Mouse (Mus musculus) forebrain, postnatal 0 days (tissue): Measurements from ENCODE around the gene Epha6. TPM values are rescaled to one million over a fixed set of nuclear protein-coding genes. Genes with fewer than 3 reads are reported as not detected.

Experiments
- ATAC-seq: fragments of 200-750 bp; cut with Nextera tagmentation; 2 replicates; pipeline ENCODE4 v1.8.0; 2017; ENCODE audit warnings: mild to moderate bottlenecking, moderate library complexity
- DNase-seq: peaks from one replicate; pipeline ENCODE4 v3.0.0-alpha.2; 2015
- H3K27ac ChIP-seq: fragments of 300-500 bp; sonication (generic); 2 replicates; pipeline ENCODE4 v1.5.1; 2014; ENCODE audit warnings: low read depth, mild to moderate bottlenecking, antibody characterized with exemption, low read length, moderate library complexity, mixed read lengths
- H3K27me3 ChIP-seq: fragments of 300-500 bp; sonication (generic); 2 replicates; pipeline ENCODE4 v1.6.1; 2014; ENCODE audit warnings: mild to moderate bottlenecking, low read length, mixed read lengths; ENCODE audit not compliant: insufficient read depth
- H3K36me3 ChIP-seq: fragments of 300-500 bp; sonication (generic); 2 replicates; pipeline ENCODE4 v1.6.1; 2014; ENCODE audit warnings: mild to moderate bottlenecking, moderate library complexity; ENCODE audit not compliant: insufficient read depth
- H3K4me1 ChIP-seq: fragments of 300-500 bp; sonication (generic); 2 replicates; pipeline ENCODE4 v1.6.1; 2014; ENCODE audit warnings: antibody characterized with exemption; ENCODE audit not compliant: insufficient read depth
- H3K4me2 ChIP-seq: fragments of 300-500 bp; sonication (generic); 2 replicates; pipeline ENCODE4 v1.6.1; 2014; ENCODE audit warnings: low read depth, mild to moderate bottlenecking, moderate library complexity
- H3K4me3 ChIP-seq: fragments of 300-500 bp; sonication (generic); 2 replicates; pipeline ENCODE4 v1.5.1; 2014; ENCODE audit warnings: low read depth, low read length, mixed read lengths
- H3K9ac ChIP-seq: fragments of 300-500 bp; sonication (generic); 2 replicates; pipeline ENCODE4 v1.6.1; 2014; ENCODE audit warnings: mild to moderate bottlenecking
- H3K9me3 ChIP-seq: fragments of 300-500 bp; sonication (generic); 2 replicates; pipeline ENCODE4 v1.6.1; 2016; ENCODE audit warnings: low read length
- CTCF ChIP-seq: sonication (generic); IDR thresholded peaks from 2 replicates; pipeline ENCODE4 v1.5.1; 2016; ENCODE audit warnings: antibody characterized with exemption, control low read depth, low read depth
- WGBS: fragments of 180-500 bp; shearing (Covaris S2); extraction: QIAGEN DNeasy Blood & Tissue Kit; methylation state at CpG from one replicate; pipeline ENCODE4 v1.1.7; 2014; 5-methylcytosine and 5-hydroxymethylcytosine counted together
- polyA plus RNA-seq: library from polyadenylated mRNA; unstranded; fragments of >200 nt; fragmentation: Nextera tagmentation; extraction: Ambion mirVana; gene quantifications from 2 replicates; pipeline ENCODE4 v1.2.1, GENCODE M21; 2015
- total RNA-seq: library from RNA; depleted of rRNA; stranded (reverse); fragments of >200 nt; gene quantifications from 2 replicates; pipeline ENCODE4 v1.2.3, GENCODE M21; 2014

Gene Epha6
- total and polyA plus RNA-seq, 2 experiments from 2014 or later = 8.1 to 29.3 TPM

DNA sequence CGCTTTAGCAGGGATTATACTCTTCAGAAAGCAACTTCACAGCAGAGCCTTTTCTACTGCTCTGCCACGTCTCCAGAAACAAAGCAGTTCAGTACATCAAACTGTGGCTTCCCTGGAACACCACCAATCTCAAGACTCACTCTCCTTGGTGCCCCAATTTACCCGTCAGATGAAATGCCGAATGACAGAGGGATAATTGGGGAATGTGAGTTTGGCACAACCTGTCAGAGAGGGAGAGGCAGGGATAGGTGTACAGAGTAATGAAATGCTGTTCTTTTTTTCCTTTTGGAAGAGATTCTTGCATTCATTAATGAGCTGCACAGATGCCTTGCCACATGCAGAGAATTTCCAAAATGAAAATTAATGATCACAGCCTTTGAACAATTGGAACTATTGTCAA is 635.5 kb downstream of the Epha6 start:
- DNase-seq (peak; percentile 30), ATAC-seq (peak; percentile 66)
- Histone ChIP-seq H3K27ac (no peak overlapping the region), H3K9ac (no peak overlapping the region), H3K4me3 (no peak overlapping the region), H3K36me3 (no peaks in the 10 kb centered on the region), H3K4me2 (no peak overlapping the region), H3K27me3 (no peaks in the 10 kb centered on the region), H3K9me3 (no peaks in the 10 kb centered on the region), H3K4me1 (no peaks in the 10 kb centered on the region)
- no peak for TF ChIP-seq CTCF
- WGBS = 13% methylated on average over 4 of the region's 4 CpGs

DNA sequence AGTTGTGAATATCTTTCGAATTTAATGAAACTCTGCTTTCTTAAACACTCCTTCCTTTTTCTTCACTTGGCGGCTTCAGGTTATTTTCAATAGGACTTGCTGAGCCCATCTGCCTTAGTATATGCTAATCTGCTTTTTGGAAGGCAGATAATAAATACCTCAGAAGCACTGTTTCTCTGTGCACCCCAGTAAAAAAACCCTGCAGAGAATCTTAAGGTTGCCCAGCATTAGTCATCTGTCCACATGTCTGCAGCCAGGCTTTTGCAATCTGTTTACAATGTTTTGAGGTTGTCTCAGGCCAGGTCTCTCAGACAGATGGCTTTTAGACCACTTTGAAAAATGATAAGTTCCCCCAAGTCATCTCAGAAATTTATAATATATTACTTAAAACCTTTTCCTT is 649.6 kb downstream of the Epha6 start:
- no peak overlapping the region for H3K9ac ChIP-seq
- H3K4me2 ChIP-seq = no peak overlapping the region
- no peak overlapping the region for H3K27ac ChIP-seq
- no peaks in the 10 kb centered on the region for H3K36me3 ChIP-seq
- H3K4me3 ChIP-seq = no peak overlapping the region
- DNase-seq (no peak), ATAC-seq (no peak)
- H3K4me1 ChIP-seq = no peaks in the 10 kb centered on the region
- TF ChIP-seq CTCF = no peak
- WGBS = 72% methylated on average over 2 of the region's 2 CpGs
- no peaks in the 10 kb centered on the region for H3K9me3 ChIP-seq
- H3K27me3 ChIP-seq = no peaks in the 10 kb centered on the region

DNA sequence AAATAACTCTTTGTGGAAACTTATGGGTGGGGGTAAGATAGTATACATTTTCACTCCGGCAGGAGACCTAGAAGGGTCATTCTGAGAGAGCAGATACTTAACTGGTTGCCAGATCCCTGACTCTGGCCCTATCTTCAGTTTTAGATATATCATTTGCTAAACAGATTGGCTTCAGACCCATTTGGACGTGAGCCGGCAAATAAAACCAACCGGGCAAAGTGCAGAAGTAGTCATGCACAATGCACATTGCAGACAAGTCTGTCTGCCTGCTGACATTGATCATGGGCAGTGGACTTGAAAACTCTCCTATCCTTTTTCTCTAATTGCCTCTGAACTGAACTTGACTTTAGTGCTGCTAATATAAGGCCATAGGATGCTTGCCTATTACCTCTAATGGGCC is 681.6 kb downstream of the Epha6 start:
- Histone ChIP-seq H3K36me3 (no peaks in the 10 kb centered on the region), H3K9ac (no peak overlapping the region), H3K27ac (no peak overlapping the region), H3K9me3 (no peaks in the 10 kb centered on the region), H3K4me3 (no peak overlapping the region), H3K27me3 (no peaks in the 10 kb centered on the region), H3K4me1 (no peaks in the 10 kb centered on the region), H3K4me2 (no peak overlapping the region)
- TF ChIP-seq CTCF = no peak
- ATAC-seq = no peak
- WGBS = 81% methylated on average over 4 of the region's 4 CpGs
- no peak for DNase-seq

DNA sequence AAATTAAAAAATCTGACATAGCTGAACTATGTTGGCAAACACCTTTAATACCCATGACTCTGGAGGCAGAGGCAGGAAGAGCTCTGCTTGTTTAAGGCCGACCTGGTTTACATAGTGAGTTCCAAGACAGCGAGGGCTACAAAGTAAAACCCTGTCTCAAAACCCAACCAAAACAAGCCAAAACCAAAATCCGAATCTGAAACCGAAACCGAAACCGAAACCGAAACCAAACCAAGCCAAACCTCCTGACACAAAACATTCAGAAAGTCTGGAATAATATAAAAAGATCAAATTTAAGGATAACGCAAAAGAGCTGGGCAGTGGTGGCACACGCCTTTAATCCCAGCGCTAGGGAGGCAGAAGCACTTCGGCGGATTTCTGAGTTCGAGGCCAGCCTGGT is 725.3 kb downstream of the Epha6 start:
- 94% methylated on average over 13 of the region's 13 CpGs for WGBS
- ATAC-seq (no peak), DNase-seq (no peak)
- Histone ChIP-seq H3K27me3 (no peaks in the 10 kb centered on the region), H3K27ac (no peak overlapping the region), H3K4me3 (no peak overlapping the region), H3K4me2 (no peak overlapping the region), H3K36me3 (no peaks in the 10 kb centered on the region), H3K9ac (no peak overlapping the region), H3K9me3 (no peaks in the 10 kb centered on the region), H3K4me1 (no peaks in the 10 kb centered on the region)
- no peak for TF ChIP-seq CTCF

DNA sequence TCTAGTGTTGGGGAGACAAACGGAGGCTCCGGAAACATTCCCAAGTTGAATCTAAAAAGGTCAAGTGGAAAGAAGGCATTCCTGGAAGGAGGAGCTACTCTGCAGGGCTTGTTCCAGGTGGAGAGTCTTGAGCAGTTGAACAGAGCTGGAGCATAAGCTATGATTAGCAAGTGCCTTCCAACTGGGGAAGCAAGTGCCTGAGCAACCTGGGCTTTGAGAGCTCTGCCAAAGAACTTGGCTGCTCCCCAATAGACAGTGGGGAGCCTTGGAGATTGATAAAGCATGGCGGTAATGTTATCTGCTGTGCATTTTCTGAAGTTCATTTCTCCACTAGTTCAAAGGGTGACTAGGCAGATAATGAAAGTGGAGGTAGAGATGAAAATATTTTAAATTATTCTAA is 733.5 kb downstream of the Epha6 start:
- TF ChIP-seq CTCF = no peak
- H3K4me1 ChIP-seq = no peaks in the 10 kb centered on the region
- no peak overlapping the region for H3K4me2 ChIP-seq
- H3K9me3 ChIP-seq = no peaks in the 10 kb centered on the region
- H3K9ac ChIP-seq = no peak overlapping the region
- H3K4me3 ChIP-seq = no peak overlapping the region
- no peak overlapping the region for H3K27ac ChIP-seq
- ATAC-seq (no peak), DNase-seq (no peak)
- no peaks in the 10 kb centered on the region for H3K27me3 ChIP-seq
- 76% methylated on average over 3 of the region's 3 CpGs for WGBS
- H3K36me3 ChIP-seq = no peaks in the 10 kb centered on the region

DNA sequence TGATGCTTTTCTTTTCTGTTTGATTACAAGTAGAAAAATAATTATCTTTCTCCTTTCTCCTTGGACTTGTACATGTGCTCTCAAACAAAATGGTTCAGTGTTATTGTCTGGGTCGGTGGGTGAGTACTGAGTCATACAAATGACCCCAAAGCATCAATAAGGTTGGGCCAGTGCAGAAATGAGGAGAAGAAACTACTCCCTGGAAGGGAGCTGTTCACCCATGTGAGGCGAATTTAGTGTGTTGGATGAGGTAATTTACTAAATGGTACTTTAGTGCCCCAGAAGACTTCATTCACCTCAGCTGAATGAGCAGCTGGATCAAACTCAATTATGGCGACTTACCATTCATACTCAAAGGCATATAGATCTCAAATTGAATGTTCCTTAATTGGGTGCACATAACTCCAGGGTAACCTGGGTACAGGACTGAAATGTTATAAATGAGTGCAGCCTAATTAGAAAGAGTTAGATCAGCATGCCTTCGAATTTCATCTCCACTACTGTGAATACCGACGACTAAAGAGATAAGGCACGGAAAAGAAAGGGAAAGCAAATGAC is 751.1 kb downstream of the Epha6 start:
- Histone ChIP-seq H3K9me3 (no peaks in the 10 kb centered on the region), H3K4me1 (no peaks in the 10 kb centered on the region), H3K4me3 (no peak overlapping the region), H3K36me3 (no peaks in the 10 kb centered on the region), H3K27ac (no peak overlapping the region), H3K4me2 (no peak overlapping the region), H3K27me3 (no peaks in the 10 kb centered on the region), H3K9ac (no peak overlapping the region)
- ATAC-seq (peak; percentile 14; the same call in 1 of the 2 replicates), DNase-seq (no peak)
- no peak for TF ChIP-seq CTCF
- 7% methylated on average over 7 of the region's 7 CpGs for WGBS

DNA sequence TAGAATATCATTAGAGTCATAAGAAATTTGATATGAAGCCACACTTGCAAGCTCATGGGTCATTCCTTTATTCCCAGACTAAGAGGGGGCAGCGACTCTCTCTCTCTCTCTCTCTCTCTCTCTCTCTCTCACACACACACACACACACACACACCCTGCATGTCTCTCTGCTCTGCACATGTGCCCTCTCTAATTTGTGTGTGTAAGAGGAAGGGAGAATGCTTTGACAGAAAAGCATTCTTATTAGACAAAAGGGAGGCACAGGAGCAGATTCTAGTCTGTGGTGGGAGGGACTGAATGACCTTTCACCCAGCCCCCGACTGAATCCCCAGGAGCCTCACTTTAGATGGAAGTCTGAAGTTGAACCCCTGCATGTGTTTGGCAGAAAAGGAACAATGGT is 752.6 kb downstream of the Epha6 start:
- WGBS = 14% methylated on average over 2 of the region's 2 CpGs
- H3K4me2 ChIP-seq = no peak overlapping the region
- H3K9me3 ChIP-seq = no peaks in the 10 kb centered on the region
- no peak overlapping the region for H3K27ac ChIP-seq
- no peaks in the 10 kb centered on the region for H3K36me3 ChIP-seq
- H3K4me3 ChIP-seq = no peak overlapping the region
- no peak for TF ChIP-seq CTCF
- no peaks in the 10 kb centered on the region for H3K27me3 ChIP-seq
- DNase-seq = no peak
- no peaks in the 10 kb centered on the region for H3K4me1 ChIP-seq
- no peak overlapping the region for H3K9ac ChIP-seq
- no peak for ATAC-seq
